Mouse (Mus musculus): ENCODE results near the gene Afg3l1.

DNA sequence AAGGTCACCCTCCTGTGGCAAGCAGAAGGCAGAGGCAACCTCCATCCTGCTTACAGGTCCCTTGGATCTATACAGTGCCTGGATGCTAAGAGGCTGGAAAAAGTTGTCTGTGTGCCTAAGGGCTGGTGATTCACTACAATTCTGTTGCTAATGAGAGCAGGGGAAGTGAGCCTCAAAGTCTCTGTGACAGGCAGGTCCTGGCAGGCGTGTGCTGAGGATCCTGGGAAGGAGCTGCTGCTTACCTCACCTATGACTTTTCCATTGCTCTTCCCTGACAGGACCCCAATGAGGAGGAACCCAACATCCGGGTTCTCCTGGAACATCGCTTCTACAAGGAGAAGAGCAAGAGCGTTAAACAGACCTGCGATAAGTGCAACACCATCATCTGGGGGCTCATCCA lies 23.8 kb upstream of the Afg3l1 start:
- TF ChIP-seq CTCF (IDR thresholded peaks at IDR 0.05; ENCODE audit: insufficient read depth, low read length) (no peak), POLR2A (IDR thresholded peaks at IDR 0.05; ENCODE audit: borderline replicate concordance, extremely low read depth, low read depth, low read length) (no peak)

All from lung, adult 2 months (tissue).